Mouse (Mus musculus): Measurements from ENCODE around the gene Cfap97d1.

Gene Cfap97d1

DNA sequence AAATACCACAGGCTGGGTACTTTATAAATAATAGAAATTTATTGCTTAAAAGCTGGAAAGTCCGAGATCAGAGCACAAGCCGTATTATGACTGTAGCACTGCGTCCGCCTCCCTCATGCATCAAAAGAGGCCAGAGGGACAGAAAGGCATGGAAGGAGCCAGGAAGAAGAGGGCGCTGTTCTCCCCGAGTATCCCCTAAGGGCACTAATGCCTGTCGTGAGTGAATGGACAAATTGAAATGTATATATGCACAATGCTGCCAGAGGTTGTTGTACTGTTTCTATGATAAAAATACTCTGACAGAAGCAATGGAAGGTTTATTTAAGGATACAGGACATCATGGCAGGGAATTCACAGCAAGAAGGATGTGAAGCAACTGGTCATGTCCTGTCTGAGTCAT, 45.9 kb downstream of the Cfap97d1 start:
- in situ Hi-C loops (cut with MboI; ENCODE audit: unreplicated experiment in 2 of 2), result no loop called here

- in situ Hi-C loops (cut with MboI; ENCODE audit: unreplicated experiment in 2 of 2), result no loop called here
Measured at GRCm38 (mm10) chr11:102031149-102031548, 47.1 kb downstream of the Cfap97d1 start.

DNA sequence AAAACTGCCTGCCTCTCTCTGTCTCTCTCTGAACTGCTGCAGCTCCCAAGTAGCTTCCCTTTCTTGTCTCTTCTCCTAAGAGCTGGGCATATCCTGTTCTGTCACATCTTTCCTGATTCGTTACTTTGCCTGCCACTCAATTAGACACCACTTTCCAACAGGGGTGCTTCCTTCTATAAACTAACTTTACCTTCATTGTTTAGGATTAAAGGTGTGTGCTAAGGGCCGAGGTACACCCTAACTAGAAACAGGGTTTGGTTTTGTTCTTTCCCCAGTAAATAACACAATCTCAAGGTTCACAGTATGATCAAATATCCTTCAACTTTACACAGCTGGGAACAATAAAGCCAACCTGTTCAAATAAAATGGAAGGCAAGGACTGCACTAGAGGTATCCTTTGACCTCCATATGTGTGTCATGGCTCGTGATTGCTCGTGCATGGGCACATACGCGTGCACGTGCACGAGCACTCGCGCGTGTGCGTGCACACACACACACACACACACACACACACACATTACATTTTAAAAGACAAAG, 49.0 kb downstream of the Cfap97d1 start:
- in situ Hi-C loops (cut with MboI; ENCODE audit: unreplicated experiment in 2 of 2), result no loop called here

DNA sequence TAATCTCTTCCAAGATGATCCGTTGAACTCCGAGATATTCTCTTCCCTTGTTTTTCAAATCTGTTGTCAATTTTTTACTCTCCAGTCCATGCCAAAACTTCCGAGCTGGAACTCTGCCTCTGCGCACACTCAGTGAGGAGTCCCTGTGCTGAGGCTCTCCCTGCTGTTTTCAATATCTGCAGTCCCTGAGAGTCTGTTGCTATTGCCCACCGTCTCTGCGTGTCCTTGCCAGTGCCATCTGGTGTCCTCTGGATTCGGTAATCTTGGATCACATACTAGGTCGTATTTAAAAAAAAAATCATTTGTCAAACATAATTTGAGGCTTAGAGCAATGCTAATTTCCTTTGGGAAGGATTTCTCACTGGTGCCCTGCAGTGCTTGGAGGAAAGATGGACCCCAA, 50.8 kb downstream of the Cfap97d1 start:
- in situ Hi-C loops (cut with MboI; ENCODE audit: unreplicated experiment in 2 of 2), result loop anchor here (5.0 kb wide), 2 partner anchors 38 to 43 kb away; no protein-coding TSS in a partner anchor

- in situ Hi-C loops (cut with MboI; ENCODE audit: unreplicated experiment in 2 of 2), result loop anchor here (5.0 kb wide), 2 partner anchors 38 to 43 kb away; no protein-coding TSS in a partner anchor
Measured at GRCm38 (mm10) chr11:102035456-102035960, 51.4 kb downstream of the Cfap97d1 start.

GRCm38 (mm10) chr11:102036336-102036735, 52.3 kb downstream of the Cfap97d1 start:
- in situ Hi-C loops (cut with MboI; ENCODE audit: unreplicated experiment in 2 of 2), result loop anchor here (5.0 kb wide), 2 partner anchors 39 to 44 kb away; no protein-coding TSS in a partner anchor

- in situ Hi-C loops (cut with MboI; ENCODE audit: unreplicated experiment in 2 of 2), result loop anchor here (5.0 kb wide), 2 partner anchors 40 to 45 kb away; no protein-coding TSS in a partner anchor
Measured at GRCm38 (mm10) chr11:102037789-102038188, 53.7 kb downstream of the Cfap97d1 start.

- in situ Hi-C loops (cut with MboI; ENCODE audit: unreplicated experiment in 2 of 2), result loop anchor here (5.0 to 10.0 kb wide), 3 partner anchors 42 to 125 kb away; no protein-coding TSS in a partner anchor
Measured at GRCm38 (mm10) chr11:102039487-102040137, 55.5 kb downstream of the Cfap97d1 start.

GRCm38 (mm10) chr11:102040138-102040524, 56.1 kb downstream of the Cfap97d1 start:
- in situ Hi-C loops (cut with MboI; ENCODE audit: unreplicated experiment in 2 of 2), result loop anchor here in 1 of 2 experiments (10.0 kb wide), 1 partner anchor 125 kb away; no protein-coding TSS in a partner anchor

- in situ Hi-C loops (cut with MboI; ENCODE audit: unreplicated experiment in 2 of 2), result loop anchor here in 1 of 2 experiments (10.0 kb wide), 1 partner anchor 126 kb away; no protein-coding TSS in a partner anchor
Measured at GRCm38 (mm10) chr11:102040646-102041045, 56.6 kb downstream of the Cfap97d1 start.

GRCm38 (mm10) chr11:102041350-102041949, 57.4 kb downstream of the Cfap97d1 start, which contains the start of gene Cd300lg:
Cd300lg (plus strand) TSS chr11:102041509.
- in situ Hi-C loops (cut with MboI; ENCODE audit: unreplicated experiment in 2 of 2), result loop anchor here in 1 of 2 experiments (10.0 kb wide), 1 partner anchor 127 kb away; no protein-coding TSS in a partner anchor
